Mouse (Mus musculus) subcutaneous adipose tissue, adult 2 months (tissue): ENCODE results near the gene Rint1. TPM values are rescaled to one million over a fixed set of nuclear protein-coding genes. Genes with fewer than 3 reads are reported as not detected.

Experiments
- polyA plus RNA-seq: library from polyadenylated mRNA; depleted of rRNA; stranded (reverse); fragments of >200 nt; gene quantifications from 2 replicates; pipeline ENCODE4 v1.2.3, GENCODE M21; 2012; ENCODE audit warnings: low replicate concordance; rRNA removed

Gene Rint1
- polyA plus RNA-seq, result 10.1 and 15.0 TPM in 2 replicates

GRCm38 (mm10) chr5:23787536-23788389 is at the start of gene Rint1:
Gene Rint1, plus strand, starts transcription at chr5:23787711.

GRCm38 (mm10) chr5:23782931-23783877 is 4.3 kb upstream of the Rint1 start, which contains the start of gene Pus7:
Gene Pus7, minus strand, starts transcription at chr5:23783711.

DNA sequence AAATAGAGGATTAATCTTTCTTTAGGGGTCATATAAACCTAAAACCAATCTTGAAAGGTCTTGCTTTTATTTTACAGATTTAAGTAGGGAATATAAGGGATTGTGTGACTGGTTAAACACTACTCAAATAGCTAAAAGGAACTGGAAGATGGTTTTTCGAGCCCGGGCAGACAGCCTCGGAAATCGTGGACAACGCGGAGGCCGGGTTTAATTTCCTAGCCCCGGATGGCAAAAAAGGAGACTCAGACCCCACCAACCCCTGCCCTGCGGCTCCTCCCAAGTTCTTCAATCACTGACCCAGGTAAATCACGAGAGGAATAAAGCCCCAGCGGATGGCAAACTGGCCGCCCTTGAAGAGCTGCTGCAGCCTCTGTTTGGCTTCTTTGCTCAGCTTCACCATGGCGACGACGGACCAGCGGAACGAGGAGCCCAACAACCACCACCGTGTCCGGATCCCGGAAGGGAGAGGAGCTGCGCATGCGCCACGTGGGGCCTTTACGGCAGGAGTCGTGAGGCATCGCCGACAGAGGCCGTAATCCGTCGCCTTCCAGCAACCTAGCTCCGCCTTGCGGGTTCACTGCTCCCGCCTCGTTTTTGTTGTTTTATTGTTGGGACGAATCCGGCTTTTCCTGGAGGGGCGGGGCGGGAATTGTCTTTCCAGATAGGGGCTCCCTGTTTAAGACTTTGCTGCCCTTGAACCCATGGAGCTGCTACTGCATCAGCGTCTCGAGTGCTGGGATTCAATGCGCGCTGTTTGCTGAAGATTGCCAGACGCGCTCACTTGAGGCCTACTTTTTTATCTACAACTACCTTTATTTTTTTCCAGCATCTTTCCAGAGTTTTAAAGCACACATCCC is 56.4 kb downstream of the Rint1 start, which contains the start of gene Tomm7:
Gene Tomm7, minus strand, starts transcription at position 488 of the 857 bp plus-strand sequence.

Other genes with a start within 250 kb of the Rint1 start
- 12.6 and 14.0 TPM in 2 replicates for gene Srpk2, start 103.1 kb upstream of the Rint1 start, polyA plus RNA-seq
- gene Pus7, start 4.0 kb upstream of the Rint1 start, polyA plus RNA-seq, result 8.2 and 20.0 TPM in 2 replicates
- 39.5 and 48.5 TPM in 2 replicates for gene Tomm7, start 56.5 kb downstream of the Rint1 start, polyA plus RNA-seq
- gene Fam126a, start 243.0 kb downstream of the Rint1 start, polyA plus RNA-seq, result 11.5 and 14.9 TPM in 2 replicates